23 mouse cellular contexts compared by ENCODE assay signal in the genomic region with DNA sequence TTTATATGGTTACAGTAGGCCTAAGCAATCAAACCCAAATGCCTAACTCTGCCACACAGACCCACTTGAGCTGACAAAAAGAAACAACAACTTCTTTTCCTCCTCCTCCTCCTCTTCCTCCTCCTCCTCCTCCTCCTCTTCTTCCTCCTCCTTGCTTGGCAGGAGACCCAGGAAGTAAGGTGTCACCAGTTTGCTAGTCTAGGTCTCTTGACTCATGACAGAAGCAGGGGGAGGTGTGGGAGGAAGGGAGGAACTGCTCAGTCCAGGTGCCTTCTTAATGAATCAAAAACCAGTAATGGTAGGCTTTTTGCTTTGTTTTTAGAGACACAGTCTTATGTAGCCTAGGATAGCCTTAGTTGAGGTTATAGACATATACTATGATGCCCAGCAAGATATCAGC. TPM values are rescaled to one million over a fixed set of nuclear protein-coding genes. Genes with fewer than 3 reads are reported as not detected.
"Had no signal": no experiment of that assay in that cellular context is flagged by ENCODE, and none has a peak within 500 bp of the region (broad histone marks: within the 10 kb centered on the region; RNA-seq: fewer than 3 reads in every experiment).

No protein-coding gene starts in this region.

- H3K4me2 ChIP-seq: lung, embryonic 15.5 days; midbrain, embryonic 11.5 days; neural tube, embryonic 13.5 days; neural tube, embryonic 15.5 days had no signal

- H3K4me3 ChIP-seq: lung, embryonic 15.5 days; megakaryocyte, embryonic 14.5 days; myocyte; neural tube, embryonic 13.5 days; neural tube, embryonic 15.5 days had no signal

- H3K9me3 ChIP-seq: lung, embryonic 15.5 days; megakaryocyte, embryonic 14.5 days; neural tube, embryonic 13.5 days; neural tube, embryonic 15.5 days had no signal

- H3K27ac ChIP-seq: lung, embryonic 15.5 days; macrophage; neural tube, embryonic 13.5 days; neural tube, embryonic 15.5 days had no signal

- H3K27me3 ChIP-seq: lung, embryonic 15.5 days; megakaryocyte, embryonic 14.5 days; neural tube, embryonic 13.5 days; neural tube, embryonic 15.5 days had no signal

- H3K4me1 ChIP-seq: lung, embryonic 15.5 days; neural tube, embryonic 13.5 days; neural tube, embryonic 15.5 days had no signal

- DNase-seq: liver, postnatal 0 days; lung, adult 2 months; lung, postnatal 14 days; lung, postnatal 36 days; midbrain, embryonic 14.5 days; retina, postnatal 1 day; right cerebral cortex, adult 18-20 months; right cerebral cortex, postnatal 25 days; right cerebral cortex, postnatal 4 days; spleen, adult 18-20 months; thymus, adult 18-20 months; thymus, postnatal 14 days; thymus, postnatal 36 days had no signal

- H3K9ac ChIP-seq: liver, postnatal 0 days; lung, embryonic 15.5 days; neural tube, embryonic 13.5 days; neural tube, embryonic 15.5 days had no signal

- ATAC-seq: liver, postnatal 0 days; lung, postnatal 0 days; midbrain, embryonic 16.5 days had no signal

RNA-seq across cellular contexts. Expression of a gene that starts 32.1 kb away (rescaled TPM):
- total RNA-seq: megakaryocyte progenitor cell, adult 5-6 weeks had no signal
- polyA plus RNA-seq: macrophage had no signal
